Mouse (Mus musculus): Measurements from ENCODE around the gene Abcb4. TPM values are rescaled to one million over a fixed set of nuclear protein-coding genes. Genes with fewer than 3 reads are reported as not detected.
A peak's percentile ranks its signal among the peaks of the same experiment; 100 is the strongest.
"Not testable (repeated sequence)": the region's sequence is repeated elsewhere in the genome, so short reads cannot be mapped to it uniquely, and the experiment has no call there.

Abcb4 gene
- total RNA-seq (2021): 1 to 10 TPM; 3.8 to 5.8 TPM
- long read RNA-seq, experiment 1, full-length matches to known transcripts: 2 of 10 reads
- long read RNA-seq, experiment 1, partial matches to known transcripts: 1 of 10 reads
- long read RNA-seq, experiment 1, other reads (novel, unspliced or antisense): 7 of 10 reads
- long read RNA-seq, experiment 2, full-length matches to known transcripts: 1 of 7 reads
- long read RNA-seq, experiment 2, partial matches to known transcripts: 0 of 7 reads
- long read RNA-seq, experiment 2, other reads (novel, unspliced or antisense): 6 of 7 reads

DNA sequence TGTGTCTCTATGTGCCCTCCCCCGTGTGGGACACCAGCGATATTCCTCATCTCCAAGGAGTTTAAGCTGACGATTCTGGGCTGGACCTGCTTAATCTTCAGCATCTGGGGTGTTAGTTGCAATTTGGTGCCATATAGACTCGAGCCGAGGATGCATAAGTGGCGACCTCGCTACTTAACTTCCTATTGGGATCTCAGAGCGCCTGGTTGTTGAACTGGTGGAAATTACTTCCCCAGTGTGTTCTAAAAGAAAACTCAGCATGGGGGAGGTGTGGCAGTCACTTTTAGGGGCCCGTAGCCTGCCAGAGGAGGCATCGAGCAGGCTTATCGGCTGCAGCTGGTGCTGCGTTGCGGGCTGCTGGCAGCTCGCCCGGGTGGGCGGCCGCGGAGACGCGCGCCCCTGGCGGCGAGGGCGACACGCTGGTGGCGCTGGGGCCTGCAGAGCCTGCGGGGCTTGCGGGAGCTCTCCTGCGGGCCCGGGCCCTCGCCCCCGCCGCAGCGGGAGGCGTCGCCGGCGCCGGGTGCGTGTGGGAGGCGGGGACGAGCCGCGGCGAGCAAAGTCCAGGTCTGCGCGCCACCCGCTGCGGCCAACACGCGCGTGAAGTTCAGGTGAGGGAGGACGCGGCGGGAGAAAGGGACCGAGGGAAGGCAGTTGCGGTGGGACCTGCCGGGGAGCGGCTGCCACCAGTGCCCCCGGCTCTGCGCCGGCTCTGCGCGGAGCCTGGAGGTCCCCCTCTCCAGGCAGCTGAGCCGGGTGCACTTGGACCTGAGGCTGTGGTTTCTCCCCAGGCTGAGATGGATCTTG lies at the start of gene Abcb4:
Gene Abcb4 (plus strand): TSS at position 418 of the 804 bp plus-strand sequence.
- intact Hi-C loops (cut with DNase I): loop anchor here (2.0 kb wide), 1 partner anchor 525 kb away; the partner anchor contains the start of gene Adam22

DNA sequence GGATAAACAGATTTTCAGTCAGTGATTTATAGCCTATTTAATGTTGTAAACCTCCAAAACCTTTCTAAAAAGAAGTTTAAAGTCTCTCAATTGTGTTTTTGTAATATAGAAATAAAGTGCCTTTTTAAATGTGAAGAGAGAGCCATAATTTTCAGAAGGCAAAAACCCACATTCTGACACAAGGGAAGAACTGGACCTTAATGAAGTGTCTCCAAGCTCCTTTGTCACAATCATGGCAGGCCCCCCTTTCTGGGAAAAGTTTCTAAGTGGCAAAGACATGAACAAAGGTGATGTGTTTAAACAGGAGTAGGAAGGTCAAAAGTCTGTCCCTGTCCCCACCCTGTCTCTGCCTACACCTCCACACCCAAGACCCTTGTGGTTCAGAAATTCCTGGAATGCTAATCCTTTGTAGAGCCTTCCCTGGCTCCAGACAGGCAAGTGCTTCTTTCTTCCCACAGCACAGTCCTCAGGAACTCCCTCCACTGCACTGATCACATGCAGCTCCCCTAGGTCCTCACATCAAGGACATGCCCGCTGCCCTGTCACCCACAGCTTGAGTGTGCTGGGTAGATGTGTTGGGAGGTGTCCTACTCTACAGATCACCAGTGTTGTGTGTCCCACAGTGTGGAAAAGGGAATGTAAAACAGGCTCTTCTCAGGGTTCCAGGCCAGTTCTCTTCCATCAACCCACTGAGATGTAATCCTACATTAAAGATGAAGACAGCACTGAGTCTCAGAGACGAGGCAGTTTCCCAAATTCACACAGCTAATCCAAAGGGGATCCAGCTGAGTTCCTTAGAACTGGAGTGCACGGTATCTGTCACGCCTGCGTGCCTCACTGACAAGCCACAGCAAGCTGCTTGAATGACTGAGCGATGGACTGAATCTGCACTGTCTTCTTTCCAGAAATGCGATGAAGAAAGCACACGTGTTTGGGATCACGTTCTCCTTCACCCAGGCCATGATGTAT lies 44.6 kb upstream of the Abcb4 start:
- intact Hi-C loops (cut with DNase I); H3K4me3 ChIP-seq; H3K27ac ChIP-seq; DNase-seq (ENCODE audit: extremely low spot score in 1 of 2, low spot score in 2 of 2): not testable (repeated sequence)

More for the DNA sequence above, at the start of gene Abcb4:
- peak within 1 kb of the TSS; percentile 56 for H3K27ac ChIP-seq
- TF ChIP-seq CTCF (IDR thresholded peaks at IDR 0.05): peak; percentile 61
- H3K4me3 ChIP-seq: peak within 1 kb of the TSS; percentile 68
- DNase-seq (ENCODE audit: extremely low spot score in 1 of 2, low spot score in 2 of 2): peak; percentile 74 to 75

- DNase-seq (ENCODE audit: extremely low spot score in 1 of 2, low spot score in 2 of 2): no peak
- Histone ChIP-seq H3K27ac (no peak overlapping the region), H3K4me3 (no peak overlapping the region)
- intact Hi-C loops (cut with DNase I): no loop called here
- TF ChIP-seq CTCF (IDR thresholded peaks at IDR 0.05): no peak
Observed at GRCm38 (mm10) chr5:8850851-8851250, 42.7 kb upstream of the Abcb4 start.

- DNase-seq (ENCODE audit: extremely low spot score in 1 of 2, low spot score in 2 of 2): no peak
- intact Hi-C loops (cut with DNase I): no loop called here
- no peak for TF ChIP-seq CTCF (IDR thresholded peaks at IDR 0.05)
- no peak overlapping the region for H3K27ac ChIP-seq
- no peak overlapping the region for H3K4me3 ChIP-seq
Observed at GRCm38 (mm10) chr5:8857201-8857600, 36.3 kb upstream of the Abcb4 start.

GRCm38 (mm10) chr5:8861811-8862210 lies 31.7 kb upstream of the Abcb4 start:
- TF ChIP-seq CTCF (IDR thresholded peaks at IDR 0.05): no peak
- no peak overlapping the region for H3K4me3 ChIP-seq
- intact Hi-C loops (cut with DNase I): no loop called here
- DNase-seq (ENCODE audit: extremely low spot score in 1 of 2, low spot score in 2 of 2): no peak
- H3K27ac ChIP-seq: no peak overlapping the region

DNA sequence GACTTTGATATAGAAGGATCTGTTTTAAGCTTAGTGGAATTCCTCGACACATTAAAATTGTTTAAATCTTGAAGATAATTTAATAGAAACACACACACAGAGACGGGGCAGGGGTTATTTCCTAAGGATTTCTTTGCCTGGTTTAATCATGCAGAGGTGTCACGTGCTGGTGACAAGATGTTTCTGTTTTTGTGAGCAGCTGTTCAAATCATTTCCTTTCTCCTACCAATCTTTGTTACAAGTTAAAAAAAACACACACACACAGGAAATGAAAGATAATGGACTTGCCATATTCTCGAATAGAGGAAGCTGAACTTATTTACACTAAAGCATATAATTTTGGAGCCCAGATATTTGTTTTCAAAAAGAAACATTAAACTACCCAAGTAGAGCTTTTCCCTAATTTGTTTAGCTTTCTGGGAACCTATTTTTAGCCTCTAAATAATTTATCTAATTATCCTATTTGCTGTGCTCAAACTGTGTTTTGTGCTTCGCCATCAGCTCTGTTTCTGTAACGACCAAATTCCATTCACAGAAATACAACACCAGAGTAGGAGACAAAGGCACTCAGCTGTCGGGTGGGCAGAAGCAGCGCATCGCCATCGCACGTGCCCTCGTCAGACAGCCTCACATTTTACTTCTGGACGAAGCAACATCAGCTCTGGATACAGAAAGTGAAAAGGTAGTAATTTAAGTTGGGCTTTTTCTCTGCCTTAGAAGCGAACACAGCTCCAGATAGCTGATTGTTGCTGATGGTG lies 29.8 kb upstream of the Abcb4 start:
- TF ChIP-seq CTCF (IDR thresholded peaks at IDR 0.05): no peak
- Histone ChIP-seq H3K27ac (no peak overlapping the region), H3K4me3 (no peak overlapping the region)
- DNase-seq (ENCODE audit: extremely low spot score in 1 of 2, low spot score in 2 of 2): no peak
- intact Hi-C loops (cut with DNase I): no loop called here

DNA sequence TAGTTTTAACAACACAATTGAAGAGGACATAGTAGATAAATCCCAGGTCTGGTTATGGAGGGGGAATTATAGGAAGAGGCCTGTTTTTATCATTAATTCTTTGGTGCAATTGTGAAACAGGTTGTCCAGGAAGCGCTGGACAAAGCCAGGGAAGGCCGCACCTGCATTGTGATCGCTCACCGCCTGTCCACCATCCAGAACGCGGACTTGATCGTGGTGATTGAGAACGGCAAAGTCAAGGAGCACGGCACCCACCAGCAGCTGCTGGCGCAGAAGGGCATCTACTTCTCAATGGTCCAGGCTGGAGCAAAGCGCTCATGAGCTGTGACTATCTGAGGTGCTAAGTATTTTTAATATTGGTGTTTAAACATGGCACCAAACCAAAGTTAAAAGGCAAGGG lies 27.9 kb upstream of the Abcb4 start:
- H3K4me3 ChIP-seq; intact Hi-C loops (cut with DNase I); DNase-seq (ENCODE audit: extremely low spot score in 1 of 2, low spot score in 2 of 2); H3K27ac ChIP-seq: not testable (repeated sequence)

DNA sequence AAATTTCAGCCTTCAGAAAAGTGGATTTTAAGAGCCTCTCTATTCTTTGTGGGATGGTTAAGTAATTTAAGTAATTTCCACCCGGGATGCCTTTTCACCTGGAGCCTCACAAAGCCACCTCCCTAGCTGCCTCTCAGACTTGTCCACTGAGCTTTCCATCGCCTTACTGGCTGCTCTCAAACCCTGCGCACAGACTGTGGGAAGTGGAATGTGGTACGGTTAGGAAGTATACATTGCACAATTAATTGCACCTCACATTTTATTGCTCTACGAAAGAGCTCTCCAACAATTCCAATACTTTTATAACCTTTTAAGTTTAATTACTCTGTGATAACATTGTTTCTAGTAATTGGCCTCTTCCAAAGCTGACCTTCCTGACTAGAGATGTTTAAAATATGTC lies 27.2 kb upstream of the Abcb4 start:
- Histone ChIP-seq H3K4me3 (no peak overlapping the region), H3K27ac (no peak overlapping the region)
- DNase-seq (ENCODE audit: extremely low spot score in 1 of 2, low spot score in 2 of 2): no peak
- TF ChIP-seq CTCF (IDR thresholded peaks at IDR 0.05): no peak
- intact Hi-C loops (cut with DNase I): no loop called here

- intact Hi-C loops (cut with DNase I): no loop called here
Observed at GRCm38 (mm10) chr5:8868019-8868418, 25.5 kb upstream of the Abcb4 start.

DNA sequence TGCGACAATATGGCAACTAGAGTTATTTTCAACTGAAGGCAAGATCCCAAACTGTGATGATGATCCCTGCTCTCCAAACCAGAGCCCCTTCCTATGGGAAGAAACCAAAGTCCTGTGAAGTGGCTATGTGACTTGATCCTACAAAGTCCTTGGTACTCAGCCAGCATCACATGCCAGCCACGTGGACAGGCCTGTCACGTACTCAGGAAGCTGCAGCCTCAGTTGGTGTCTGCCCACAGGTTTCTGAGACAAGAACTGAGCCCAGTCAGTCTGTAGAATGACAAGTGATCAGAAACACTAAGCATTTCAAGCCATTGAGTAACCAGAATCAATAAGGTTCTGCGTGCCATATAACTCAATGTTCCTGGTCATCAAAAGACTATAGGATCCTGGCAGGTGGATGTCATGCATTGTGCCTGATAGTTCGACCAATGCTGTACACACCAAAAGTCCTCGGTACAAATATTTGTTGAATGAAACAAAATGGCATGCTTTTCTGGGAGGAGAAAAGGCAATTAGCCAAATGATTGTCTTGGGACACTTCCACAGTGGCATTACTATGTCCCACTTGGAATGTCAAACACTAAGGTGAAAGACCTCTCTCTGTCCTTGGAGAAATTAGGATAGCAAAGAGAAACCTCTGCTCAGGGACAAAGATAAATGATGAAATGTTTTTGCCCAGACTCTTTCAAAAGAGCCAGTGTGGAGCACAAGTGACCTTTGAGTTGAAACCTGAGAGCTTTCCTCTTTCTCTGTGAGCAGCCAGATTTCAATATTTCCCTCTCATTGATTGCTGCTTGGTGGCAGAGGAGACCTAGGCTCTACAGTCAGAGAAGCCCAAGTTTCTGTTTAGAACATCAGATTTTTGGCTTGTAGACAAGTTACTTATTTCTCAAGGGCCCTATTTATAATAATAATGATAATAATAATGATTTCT lies 20.3 kb upstream of the Abcb4 start:
- DNase-seq (ENCODE audit: extremely low spot score in 1 of 2, low spot score in 2 of 2): no peak
- Histone ChIP-seq H3K27ac (no peak overlapping the region), H3K4me3 (no peak overlapping the region)
- intact Hi-C loops (cut with DNase I): no loop called here
- no peak for TF ChIP-seq CTCF (IDR thresholded peaks at IDR 0.05)

More at GRCm38 (mm10) chr5:8868019-8868418, 25.5 kb upstream of the Abcb4 start:
- no peak overlapping the region for H3K4me3 ChIP-seq
- peak; percentile 32 for TF ChIP-seq CTCF (IDR thresholded peaks at IDR 0.05)
- no peak overlapping the region for H3K27ac ChIP-seq
- no peak for DNase-seq (ENCODE audit: extremely low spot score in 1 of 2, low spot score in 2 of 2)
